Mouse (Mus musculus) heart, embryonic 15.5 days (tissue): ENCODE results near the gene Dscaml1. TPM values are rescaled to one million over a fixed set of nuclear protein-coding genes. Genes with fewer than 3 reads are reported as not detected.

Experiments used
- ATAC-seq: fragments of 200-750 bp; cut with Nextera tagmentation; replicated peaks from 2 replicates; pipeline ENCODE4 v1.8.0; 2017; ENCODE audit warnings: low read depth, moderate TSS enrichment; ENCODE audit not compliant: insufficient number of reproducible peaks, insufficient read depth, low FRiP score
- H3K27ac ChIP-seq: fragments of 300-500 bp; sonication (generic); 2 replicates; pipeline ENCODE4 v1.5.1; 2015; ENCODE audit warnings: mild to moderate bottlenecking, inconsistent platforms
- H3K27me3 ChIP-seq: fragments of 300-500 bp; sonication (generic); 2 replicates; pipeline ENCODE4 v1.6.1; 2015; ENCODE audit warnings: inconsistent platforms
- H3K36me3 ChIP-seq: fragments of 300-500 bp; sonication (generic); 2 replicates; pipeline ENCODE4 v1.6.1; 2015; ENCODE audit warnings: mild to moderate bottlenecking, inconsistent platforms
- H3K4me1 ChIP-seq: fragments of 300-500 bp; sonication (generic); replicated peaks from 2 replicates; pipeline ENCODE4 v1.6.1; 2015; ENCODE audit warnings: inconsistent platforms
- H3K4me2 ChIP-seq: fragments of 300-500 bp; sonication (generic); 2 replicates; pipeline ENCODE4 v1.6.1; 2015; ENCODE audit warnings: inconsistent platforms, mild to moderate bottlenecking, moderate library complexity
- H3K4me3 ChIP-seq: fragments of 300-500 bp; sonication (generic); 2 replicates; pipeline ENCODE4 v1.5.1; 2015; ENCODE audit warnings: mild to moderate bottlenecking, inconsistent platforms
- H3K9ac ChIP-seq: fragments of 300-500 bp; sonication (generic); 2 replicates; pipeline ENCODE4 v1.6.1; 2015; ENCODE audit warnings: mild to moderate bottlenecking, inconsistent platforms
- H3K9me3 ChIP-seq: fragments of 300-500 bp; sonication (generic); replicated peaks from 2 replicates; pipeline ENCODE4 v1.6.1; 2016; ENCODE audit warnings: inconsistent platforms
- WGBS: fragments of 180-500 bp; shearing (Covaris S2); methylation state at CpG from one replicate; pipeline ENCODE4 v1.1.7; 2015; ENCODE audit warnings: mixed read lengths; 5-methylcytosine and 5-hydroxymethylcytosine counted together
- polyA plus RNA-seq: library from polyadenylated mRNA; unstranded; fragments of >200 nt; fragmentation: Nextera tagmentation; extraction: Ambion mirVana; gene quantifications from 2 replicates; pipeline ENCODE4 v1.2.1, GENCODE M21; 2015

Gene Dscaml1
- polyA plus RNA-seq, 1 experiment from 2014 or later, result 0.23 TPM

DNA sequence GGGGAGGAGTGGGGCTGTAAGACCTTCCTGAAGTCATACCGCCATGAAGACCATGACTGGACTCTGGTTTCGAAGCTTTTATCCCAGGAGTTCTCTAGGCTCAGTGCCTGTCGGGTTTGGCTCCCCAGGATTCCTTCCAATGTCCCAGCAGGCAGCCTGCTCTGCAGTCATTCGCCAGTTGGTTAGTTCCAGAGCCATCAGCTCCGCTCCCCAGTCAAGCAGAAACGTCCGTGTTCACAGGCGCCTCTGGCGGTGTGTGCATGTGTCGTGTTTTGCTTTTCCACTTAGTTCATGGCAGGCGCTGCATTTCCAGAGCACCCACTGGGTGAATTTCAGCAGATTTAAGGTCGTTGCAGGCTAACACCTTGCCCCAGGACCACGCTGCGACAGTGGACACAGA lies 31.9 kb downstream of the Dscaml1 start:
- no peak overlapping the region for H3K4me2 ChIP-seq
- 66% methylated on average over 14 of the region's 14 CpGs for WGBS
- no peaks in the 10 kb centered on the region for H3K4me1 ChIP-seq
- no peaks in the 10 kb centered on the region for H3K9me3 ChIP-seq
- no peak for ATAC-seq
- H3K9ac ChIP-seq, result no peak overlapping the region
- H3K27me3 ChIP-seq, result 0 out of 2 replicates have a peak, but pooled peaks cover 2% of the 10 kb centered on the region
- H3K27ac ChIP-seq, result no peak overlapping the region
- no peaks in the 10 kb centered on the region for H3K36me3 ChIP-seq
- H3K4me3 ChIP-seq, result no peak overlapping the region

DNA sequence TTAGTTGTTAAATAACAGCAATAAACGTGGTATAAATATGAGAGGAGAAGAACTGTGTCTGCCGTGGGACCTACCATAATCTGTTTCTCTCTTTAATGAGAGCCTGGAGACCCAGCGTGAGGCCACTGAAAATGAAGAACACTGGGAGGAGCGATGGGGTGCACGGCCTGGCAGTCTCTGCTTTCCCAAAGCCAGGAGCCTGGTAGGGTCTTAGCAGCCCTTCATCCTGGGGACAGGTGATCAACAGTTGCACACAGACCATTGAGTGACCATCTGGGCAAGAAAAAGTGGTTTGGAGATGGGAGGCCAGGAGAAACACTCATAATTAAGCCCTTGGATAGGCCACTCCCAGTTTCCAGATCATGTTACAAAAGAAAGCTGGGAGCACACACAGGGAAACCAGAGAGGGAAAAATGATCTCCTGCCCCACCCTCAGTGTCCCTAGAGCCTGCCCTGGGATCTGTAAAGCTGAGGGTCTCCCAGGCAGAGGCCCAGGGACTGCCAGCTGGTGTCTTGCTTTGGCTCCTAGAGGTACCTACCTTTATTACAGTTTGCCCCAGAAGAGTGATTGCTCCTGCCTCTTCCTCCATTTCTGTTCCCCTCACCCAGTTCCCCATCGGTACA lies 39.1 kb downstream of the Dscaml1 start:
- no peaks in the 10 kb centered on the region for H3K4me1 ChIP-seq
- no peak overlapping the region for H3K4me3 ChIP-seq
- H3K27ac ChIP-seq, result no peak overlapping the region
- ATAC-seq, result no peak
- 46% methylated on average over 6 of the region's 6 CpGs for WGBS
- no peaks in the 10 kb centered on the region for H3K36me3 ChIP-seq
- peaks cover 13% of the 10 kb centered on the region for H3K27me3 ChIP-seq
- H3K4me2 ChIP-seq, result no peak overlapping the region
- no peak overlapping the region for H3K9ac ChIP-seq
- H3K9me3 ChIP-seq, result no peaks in the 10 kb centered on the region

DNA sequence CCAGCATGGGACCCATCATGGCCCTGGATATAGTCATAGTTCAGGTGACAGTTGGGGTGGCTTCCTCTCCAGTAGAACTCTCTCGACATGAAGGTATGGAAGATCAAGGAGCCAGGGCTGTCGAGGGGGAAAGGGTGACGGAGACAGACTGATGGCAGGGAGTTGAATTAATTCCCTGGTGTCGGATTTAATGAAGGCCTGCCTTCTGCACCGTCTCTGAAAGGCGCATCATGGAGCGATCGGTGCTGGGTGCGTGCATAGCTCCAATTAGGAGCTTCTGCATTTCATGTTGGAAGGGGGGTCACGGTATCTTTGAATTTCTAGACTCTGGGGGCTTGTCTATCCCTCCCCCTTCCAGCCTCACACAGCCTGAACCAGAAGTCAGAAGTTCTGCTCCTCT lies 41.8 kb downstream of the Dscaml1 start:
- H3K27me3 ChIP-seq, result peaks cover 21% of the 10 kb centered on the region
- no peaks in the 10 kb centered on the region for H3K9me3 ChIP-seq
- H3K4me3 ChIP-seq, result no peak overlapping the region
- H3K36me3 ChIP-seq, result no peaks in the 10 kb centered on the region
- no peak overlapping the region for H3K9ac ChIP-seq
- H3K4me1 ChIP-seq, result no peaks in the 10 kb centered on the region
- H3K4me2 ChIP-seq, result no peak overlapping the region
- 77% methylated on average over 10 of the region's 10 CpGs for WGBS
- no peak for ATAC-seq
- H3K27ac ChIP-seq, result no peak overlapping the region

DNA sequence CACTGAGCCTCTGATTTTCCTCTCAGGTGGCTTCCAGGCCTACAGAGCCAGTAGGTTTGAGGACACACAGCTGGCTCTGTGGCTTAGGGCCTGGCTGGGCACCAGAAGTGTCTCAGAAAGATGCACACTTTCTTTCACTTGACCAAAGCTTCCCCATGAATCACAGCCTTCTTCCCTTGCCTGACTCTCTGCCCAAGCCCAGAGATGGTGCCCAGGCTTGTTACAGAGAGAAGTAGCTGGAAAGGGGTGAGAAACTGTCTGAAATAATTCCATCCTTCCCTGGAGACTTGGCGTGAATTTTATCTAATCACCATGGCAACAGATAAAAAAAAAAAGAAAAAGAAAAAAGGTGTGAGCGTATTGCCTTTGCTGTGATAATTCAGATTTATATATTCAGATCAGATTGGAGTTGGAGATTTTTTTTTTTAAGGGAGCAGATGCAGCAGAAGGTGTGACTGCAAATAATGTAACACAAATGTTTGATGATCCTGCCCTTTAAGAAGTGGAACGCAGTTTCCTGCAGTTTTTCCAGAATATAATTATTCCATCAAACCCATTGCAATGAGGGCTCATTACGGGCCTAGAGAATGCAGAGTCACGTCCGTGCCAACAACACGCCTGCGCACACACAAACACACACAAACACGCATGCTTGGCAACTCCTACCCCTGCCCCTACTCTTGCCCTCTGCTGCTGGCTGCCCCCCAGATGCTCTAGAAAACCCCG lies 44.5 kb downstream of the Dscaml1 start:
- Histone ChIP-seq H3K9ac (no peak overlapping the region), H3K27ac (no peak overlapping the region), H3K4me3 (no peak overlapping the region), H3K27me3 (peaks cover 23% of the 10 kb centered on the region), H3K4me1 (no peaks in the 10 kb centered on the region), H3K4me2 (no peak overlapping the region), H3K36me3 (no peaks in the 10 kb centered on the region), H3K9me3 (no peaks in the 10 kb centered on the region)
- no peak for ATAC-seq
- WGBS, result 74% methylated on average over 10 of the region's 10 CpGs

DNA sequence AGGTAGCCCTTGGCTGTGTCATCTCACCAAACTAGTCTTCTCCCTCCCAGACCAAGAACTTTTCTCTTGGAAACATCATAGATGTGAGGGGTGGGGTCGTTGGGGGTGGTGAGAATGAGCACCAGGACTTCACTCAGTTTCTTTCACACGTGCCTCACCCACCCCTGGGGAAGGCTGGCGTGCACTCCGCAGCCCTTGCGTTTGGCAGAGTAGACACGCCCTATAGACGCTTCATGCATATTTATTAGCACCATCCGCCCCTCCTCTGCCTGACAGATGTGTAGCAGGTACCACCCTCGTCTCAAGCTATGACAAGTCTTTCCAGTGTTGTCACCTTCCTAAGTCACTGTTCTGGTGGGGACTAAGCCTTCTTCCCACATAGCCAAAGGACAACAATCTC lies 45.3 kb downstream of the Dscaml1 start:
- H3K4me2 ChIP-seq, result no peak overlapping the region
- H3K9ac ChIP-seq, result no peak overlapping the region
- no peaks in the 10 kb centered on the region for H3K4me1 ChIP-seq
- ATAC-seq, result no peak
- peaks cover 23% of the 10 kb centered on the region for H3K27me3 ChIP-seq
- no peak overlapping the region for H3K27ac ChIP-seq
- WGBS, result 32% methylated on average over 9 of the region's 9 CpGs
- no peak overlapping the region for H3K4me3 ChIP-seq
- H3K9me3 ChIP-seq, result no peaks in the 10 kb centered on the region
- no peaks in the 10 kb centered on the region for H3K36me3 ChIP-seq

DNA sequence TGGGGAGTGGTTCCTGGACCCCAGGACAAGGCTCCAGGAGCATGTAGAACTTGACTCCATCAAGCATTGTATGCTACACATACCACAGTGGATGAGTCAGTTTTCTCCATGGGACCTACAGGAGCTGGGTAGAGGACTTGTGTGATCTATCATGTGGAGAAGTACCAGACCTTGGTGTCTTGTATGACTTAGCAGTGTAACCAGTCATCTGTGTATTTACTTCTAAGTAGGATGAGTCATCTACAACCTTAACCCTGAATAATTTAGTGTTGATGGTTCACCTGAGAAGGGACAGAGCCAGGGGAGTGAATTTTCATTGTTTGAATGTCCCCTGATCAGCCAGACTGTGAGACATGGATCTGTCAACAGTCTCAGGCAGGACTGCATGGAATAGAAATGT lies 48.4 kb downstream of the Dscaml1 start:
- H3K4me3 ChIP-seq, result no peak overlapping the region
- no peak overlapping the region for H3K27ac ChIP-seq
- no peaks in the 10 kb centered on the region for H3K36me3 ChIP-seq
- H3K4me2 ChIP-seq, result no peak overlapping the region
- no peaks in the 10 kb centered on the region for H3K9me3 ChIP-seq
- no peaks in the 10 kb centered on the region for H3K4me1 ChIP-seq
- H3K27me3 ChIP-seq, result peaks cover 10% of the 10 kb centered on the region
- no peak overlapping the region for H3K9ac ChIP-seq
- no peak for ATAC-seq

DNA sequence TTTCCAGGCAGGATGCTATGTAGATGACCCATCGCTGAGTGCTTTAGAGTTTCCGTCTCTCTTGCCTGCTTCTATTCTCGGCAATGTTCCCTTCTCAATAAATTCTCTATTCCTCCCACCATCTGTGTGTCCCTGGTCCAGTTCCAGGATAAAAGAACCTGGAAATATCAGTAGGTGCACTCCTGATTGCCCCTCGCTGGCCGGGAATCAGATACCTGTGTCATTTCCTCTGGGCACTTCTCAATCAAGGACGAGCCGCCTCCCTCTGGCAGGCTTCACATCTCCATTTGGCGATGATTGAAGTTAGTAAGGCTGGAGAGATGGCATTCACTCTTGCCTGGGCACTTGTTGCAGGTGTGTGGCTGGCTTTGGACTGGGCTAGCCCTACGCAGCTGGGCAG lies 54.5 kb downstream of the Dscaml1 start:
- WGBS, result 79% methylated on average over 9 of the region's 9 CpGs
- H3K4me2 ChIP-seq, result no peak overlapping the region
- no peaks in the 10 kb centered on the region for H3K4me1 ChIP-seq
- no peaks in the 10 kb centered on the region for H3K9me3 ChIP-seq
- no peak for ATAC-seq
- H3K27me3 ChIP-seq, result peaks cover 6% of the 10 kb centered on the region; the same call in 1 of the 2 replicates
- H3K36me3 ChIP-seq, result no peaks in the 10 kb centered on the region
- H3K4me3 ChIP-seq, result no peak overlapping the region
- H3K27ac ChIP-seq, result no peak overlapping the region
- no peak overlapping the region for H3K9ac ChIP-seq

DNA sequence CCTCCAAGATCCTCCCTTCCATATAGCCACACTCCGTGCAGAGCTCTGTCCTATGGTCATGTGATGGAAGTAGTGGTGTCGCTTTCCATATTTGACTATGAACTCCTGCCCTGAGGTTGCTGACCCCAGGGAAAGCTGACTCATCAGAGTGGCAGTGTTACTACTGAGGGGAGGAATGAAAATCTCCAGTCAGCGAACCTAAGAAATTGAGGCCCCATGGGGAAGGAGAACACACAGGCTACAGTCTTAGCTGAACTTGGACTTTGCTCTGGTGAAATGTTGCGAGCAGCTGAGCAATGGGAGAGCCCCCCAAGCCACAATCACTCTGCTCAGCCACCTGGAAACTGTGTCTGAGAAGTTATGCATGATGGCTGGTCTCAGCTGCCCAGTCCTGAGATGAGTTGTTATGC lies 60.2 kb downstream of the Dscaml1 start:
- no peak overlapping the region for H3K4me2 ChIP-seq
- no peak for ATAC-seq
- 72% methylated on average over 4 of the region's 4 CpGs for WGBS
- H3K4me1 ChIP-seq, result no peaks in the 10 kb centered on the region
- no peak overlapping the region for H3K9ac ChIP-seq
- H3K4me3 ChIP-seq, result no peak overlapping the region
- H3K9me3 ChIP-seq, result no peaks in the 10 kb centered on the region
- H3K36me3 ChIP-seq, result no peaks in the 10 kb centered on the region
- H3K27me3 ChIP-seq, result no peaks in the 10 kb centered on the region
- H3K27ac ChIP-seq, result no peak overlapping the region

DNA sequence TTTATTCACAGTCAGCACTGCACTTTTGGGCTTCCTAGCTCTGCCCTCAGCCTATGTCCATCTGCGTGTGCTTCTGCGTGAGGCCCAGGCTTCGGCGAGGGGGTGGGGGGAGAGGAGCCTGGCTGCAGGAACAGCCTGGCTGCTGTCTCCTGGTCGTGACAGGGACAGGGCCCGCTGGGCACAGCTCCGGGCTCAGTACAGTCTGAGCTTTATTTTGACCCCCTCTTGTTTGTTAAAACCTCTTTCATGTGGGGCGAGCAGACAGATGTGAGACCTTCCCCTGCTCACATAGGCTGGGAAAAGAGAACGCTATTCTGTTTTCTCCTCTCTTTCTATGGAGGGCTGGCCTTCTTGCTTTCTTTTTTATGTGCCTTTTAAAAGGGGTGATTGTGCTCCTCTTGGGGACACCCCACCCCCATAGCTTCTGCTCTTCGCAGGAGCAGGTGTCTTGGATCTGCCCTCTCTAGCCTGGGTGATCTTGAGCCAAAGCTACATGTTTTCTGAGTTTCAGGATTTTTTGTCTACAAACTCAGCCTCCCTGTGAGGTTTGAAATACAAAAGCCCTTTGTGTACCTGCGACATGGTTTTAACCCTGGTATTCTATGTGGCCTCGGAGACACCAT lies 60.9 kb downstream of the Dscaml1 start:
- no peak overlapping the region for H3K4me2 ChIP-seq
- no peaks in the 10 kb centered on the region for H3K4me1 ChIP-seq
- no peaks in the 10 kb centered on the region for H3K9me3 ChIP-seq
- ATAC-seq, result no peak
- WGBS, result 78% methylated on average over 12 of the region's 12 CpGs
- H3K4me3 ChIP-seq, result no peak overlapping the region
- no peak overlapping the region for H3K27ac ChIP-seq
- H3K36me3 ChIP-seq, result no peaks in the 10 kb centered on the region
- no peaks in the 10 kb centered on the region for H3K27me3 ChIP-seq
- no peak overlapping the region for H3K9ac ChIP-seq

DNA sequence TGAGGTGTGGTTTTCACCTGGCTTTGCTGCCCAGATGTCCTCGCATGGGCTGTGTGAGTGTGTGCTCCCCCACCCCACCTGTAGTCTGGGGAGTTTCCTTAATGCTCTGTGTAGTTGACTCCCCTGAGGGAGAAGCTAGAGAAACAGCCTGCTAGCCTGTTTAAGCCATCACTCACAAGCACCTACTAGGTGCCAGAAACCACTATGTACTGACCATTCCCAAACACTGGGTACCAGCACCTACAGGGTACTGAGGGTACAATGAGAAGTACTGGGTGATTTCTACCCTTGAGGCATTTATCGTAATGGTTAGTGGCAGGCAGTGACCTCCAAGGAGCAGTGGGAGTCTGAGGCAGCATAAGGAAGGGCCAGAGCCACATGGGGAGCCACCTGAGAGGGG lies 64.5 kb downstream of the Dscaml1 start:
- Histone ChIP-seq H3K9me3 (no peaks in the 10 kb centered on the region), H3K27me3 (no peaks in the 10 kb centered on the region), H3K4me1 (no peaks in the 10 kb centered on the region), H3K27ac (no peak overlapping the region), H3K4me2 (no peak overlapping the region), H3K4me3 (no peak overlapping the region), H3K36me3 (no peaks in the 10 kb centered on the region), H3K9ac (no peak overlapping the region)
- ATAC-seq, result no peak
- WGBS, result 93% methylated on average over 2 of the region's 2 CpGs

DNA sequence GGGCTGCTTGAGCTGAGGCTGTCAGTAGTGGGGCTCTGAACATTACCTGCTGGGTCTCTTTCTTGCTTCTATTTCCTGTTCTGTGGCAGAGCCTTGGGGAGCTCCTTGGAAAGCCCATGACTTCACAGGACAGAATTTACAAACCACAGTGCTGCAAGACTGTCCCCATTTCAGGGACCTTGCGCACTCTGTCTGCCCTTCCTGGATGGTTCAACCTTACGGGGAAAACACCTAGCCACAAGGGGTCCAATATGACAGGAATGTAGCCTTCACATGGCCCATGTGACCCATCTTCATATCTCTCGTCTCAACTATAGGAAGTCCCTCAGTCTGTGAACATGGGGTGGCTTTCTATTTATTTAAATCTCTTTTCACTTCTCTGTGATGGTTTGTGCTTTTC lies 68.5 kb downstream of the Dscaml1 start:
- Histone ChIP-seq H3K27ac (no peak overlapping the region), H3K4me3 (no peak overlapping the region), H3K9ac (no peak overlapping the region), H3K4me1 (no peaks in the 10 kb centered on the region; the same call in 1 of the 2 replicates), H3K4me2 (no peak overlapping the region), H3K36me3 (no peaks in the 10 kb centered on the region), H3K9me3 (no peaks in the 10 kb centered on the region), H3K27me3 (no peaks in the 10 kb centered on the region)
- 75% methylated on average over 3 of the region's 3 CpGs for WGBS
- ATAC-seq, result no peak

DNA sequence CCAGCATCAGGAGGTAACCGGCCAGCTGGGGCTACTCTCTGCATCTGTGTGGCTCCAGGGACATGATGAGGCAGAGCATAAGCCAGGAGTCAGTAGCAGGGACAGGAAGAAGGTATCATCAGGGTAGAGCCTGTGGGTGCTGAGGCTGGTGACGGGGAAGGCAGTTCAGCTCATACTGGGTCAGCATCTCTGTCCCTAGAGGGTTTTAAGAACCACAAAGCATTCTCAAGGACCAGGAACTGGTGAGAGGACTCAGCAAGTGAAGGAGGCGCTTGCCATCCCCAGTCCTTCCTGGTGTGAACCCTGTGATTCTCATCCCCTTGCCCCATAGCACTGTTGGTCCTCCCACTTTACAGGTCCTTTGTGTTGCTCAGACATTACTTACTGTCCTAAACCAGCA lies 69.9 kb downstream of the Dscaml1 start:
- H3K36me3 ChIP-seq, result no peaks in the 10 kb centered on the region
- 83% methylated on average over 3 of the region's 3 CpGs for WGBS

More for the DNA sequence above, 69.9 kb downstream of the Dscaml1 start:
- H3K9ac ChIP-seq, result no peak overlapping the region
- ATAC-seq, result no peak
- H3K4me1 ChIP-seq, result no peaks in the 10 kb centered on the region; the same call in 1 of the 2 replicates
- H3K27me3 ChIP-seq, result no peaks in the 10 kb centered on the region
- H3K4me2 ChIP-seq, result no peak overlapping the region
- no peak overlapping the region for H3K27ac ChIP-seq
- H3K4me3 ChIP-seq, result no peak overlapping the region
- H3K9me3 ChIP-seq, result no peaks in the 10 kb centered on the region
